Mouse (Mus musculus): ENCODE results near the gene Pbld1. TPM values are rescaled to one million over a fixed set of nuclear protein-coding genes. Genes with fewer than 3 reads are reported as not detected.

Pbld1 gene
- polyA plus RNA-seq, 1 experiment from 2014 or later = 1.2 TPM

Other genes with a start within 250 kb of the Pbld1 start
- 27.4 and 27.8 TPM in 2 replicates for gene Tet1, start 151.2 kb upstream of the Pbld1 start, polyA plus RNA-seq (2016; fragmentation: Nextera tagmentation; extraction: Ambion mirVana)
- 14.5 and 14.6 TPM in 2 replicates for gene Slc25a16, start 139.5 kb upstream of the Pbld1 start, polyA plus RNA-seq (2016; fragmentation: Nextera tagmentation; extraction: Ambion mirVana)
- gene Dna2, start 113.1 kb upstream of the Pbld1 start, polyA plus RNA-seq (2016; fragmentation: Nextera tagmentation; extraction: Ambion mirVana) = 15.6 and 17.2 TPM in 2 replicates
- gene Rufy2, start 79.9 kb upstream of the Pbld1 start, polyA plus RNA-seq (2016; fragmentation: Nextera tagmentation; extraction: Ambion mirVana) = 36.3 and 39.1 TPM in 2 replicates
- 232 and 247 TPM in 2 replicates for gene Hnrnph3, start 35.9 kb upstream of the Pbld1 start, polyA plus RNA-seq (2016; fragmentation: Nextera tagmentation; extraction: Ambion mirVana)
- gene Pbld2, start 35.8 kb upstream of the Pbld1 start, polyA plus RNA-seq (2016; fragmentation: Nextera tagmentation; extraction: Ambion mirVana) = 0.73 and 0.80 TPM in 2 replicates
- gene Atoh7, start 39.5 kb downstream of the Pbld1 start, polyA plus RNA-seq (2016; fragmentation: Nextera tagmentation; extraction: Ambion mirVana) = 0.47 and 0.74 TPM in 2 replicates
- 0.58 and 0.61 TPM in 2 replicates for gene Mypn, start 143.8 kb downstream of the Pbld1 start, polyA plus RNA-seq (2016; fragmentation: Nextera tagmentation; extraction: Ambion mirVana)
- 36.0 and 36.2 TPM in 2 replicates for gene Herc4, start 183.6 kb downstream of the Pbld1 start, polyA plus RNA-seq (2016; fragmentation: Nextera tagmentation; extraction: Ambion mirVana)

All from neural tube, embryonic 12.5 days (tissue).